Mouse (Mus musculus) midbrain, embryonic 14.5 days (tissue): ENCODE measurements around the gene Trafd1. TPM values are rescaled to one million over a fixed set of nuclear protein-coding genes. Genes with fewer than 3 reads are reported as not detected.
"Not testable (repeated sequence)": the region's sequence is repeated elsewhere in the genome, so short reads cannot be mapped to it uniquely, and the experiment has no call there.

Source experiments
- ATAC-seq: fragments of 200-750 bp; cut with Nextera tagmentation; 2 replicates; pipeline ENCODE4 v1.8.0; 2017; ENCODE audit warnings: moderate number of reproducible peaks, moderate library complexity; ENCODE audit not compliant: low FRiP score, low TSS enrichment
- DNase-seq: peaks from one replicate; pipeline ENCODE4 v3.0.0-alpha.2; 2015
- H3K27ac ChIP-seq: fragments of 300-500 bp; sonication (generic); replicated peaks from 2 replicates; pipeline ENCODE4 v1.5.1; 2014; ENCODE audit warnings: mild to moderate bottlenecking, low read depth, low read length, moderate library complexity
- H3K27me3 ChIP-seq: fragments of 300-500 bp; sonication (generic); 2 replicates; pipeline ENCODE4 v1.6.1; 2014; ENCODE audit warnings: low read length, control low read depth, mixed read lengths; ENCODE audit not compliant: control insufficient read depth, insufficient read depth
- H3K36me3 ChIP-seq: fragments of 300-500 bp; sonication (generic); 2 replicates; pipeline ENCODE4 v1.6.1; 2014; ENCODE audit warnings: low read length, control low read depth; ENCODE audit not compliant: control insufficient read depth, insufficient read depth
- H3K4me1 ChIP-seq: fragments of 300-500 bp; sonication (generic); 2 replicates; pipeline ENCODE4 v1.6.1; 2014; ENCODE audit warnings: mild to moderate bottlenecking, antibody characterized with exemption, low read length, control low read depth; ENCODE audit not compliant: control insufficient read depth, insufficient read depth
- H3K4me2 ChIP-seq: fragments of 300-500 bp; sonication (generic); 2 replicates; pipeline ENCODE4 v1.6.1; 2014; ENCODE audit warnings: mild to moderate bottlenecking, low read length, moderate library complexity
- H3K4me3 ChIP-seq: fragments of 300-500 bp; sonication (generic); replicated peaks from 2 replicates; pipeline ENCODE4 v1.5.1; 2014; ENCODE audit warnings: low read depth, low read length
- H3K9ac ChIP-seq: fragments of 300-500 bp; sonication (generic); replicated peaks from 2 replicates; pipeline ENCODE4 v1.6.1; 2014; ENCODE audit warnings: mild to moderate bottlenecking, low read length, moderate library complexity
- H3K9me3 ChIP-seq: fragments of 300-500 bp; sonication (generic); 2 replicates; pipeline ENCODE4 v1.6.1; 2016; ENCODE audit warnings: low read length, control low read depth, mixed read lengths; ENCODE audit not compliant: control insufficient read depth
- WGBS: fragments of 180-500 bp; shearing (Covaris S2); extraction: QIAGEN DNeasy Blood & Tissue Kit; methylation state at CpG from one replicate; pipeline ENCODE4 v1.1.7; 2014; 5-methylcytosine and 5-hydroxymethylcytosine counted together
- polyA plus RNA-seq: library from polyadenylated mRNA; unstranded; fragments of >200 nt; fragmentation: Nextera tagmentation; extraction: Ambion mirVana; gene quantifications from 2 replicates; pipeline ENCODE4 v1.2.1, GENCODE M21; 2014

Gene Trafd1
- polyA plus RNA-seq, 1 experiment from 2014 or later = 146 TPM

DNA sequence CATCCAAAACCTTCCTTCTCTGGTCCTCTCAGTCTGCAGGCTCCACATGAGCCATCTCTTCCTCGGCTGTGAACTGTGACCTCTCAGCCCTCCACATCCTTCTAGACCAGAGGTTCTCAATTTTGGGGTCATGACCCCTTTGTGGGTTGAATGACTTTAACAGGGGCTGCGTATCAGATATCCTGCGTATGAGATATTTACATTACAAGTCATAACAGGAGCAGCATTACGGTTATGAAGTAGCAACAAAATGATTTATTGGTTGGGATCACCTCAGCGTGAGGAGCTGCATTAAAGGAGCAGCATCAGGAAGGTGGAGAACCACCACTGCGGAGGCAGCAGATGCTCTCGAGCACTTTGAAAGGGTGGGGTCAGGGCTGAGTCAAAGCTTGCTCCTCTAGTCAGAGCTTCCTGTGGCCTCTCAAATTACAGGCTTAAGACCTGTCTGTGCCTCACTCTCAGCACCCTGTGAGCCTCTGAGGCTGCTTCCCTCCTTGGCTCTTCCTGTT, 44.4 kb downstream of the Trafd1 start:
- DNase-seq (no peak), ATAC-seq (no peak)
- no peaks in the 10 kb centered on the region for H3K27me3 ChIP-seq
- H3K9me3 ChIP-seq = no peaks in the 10 kb centered on the region
- 68% methylated on average over 7 of the region's 7 CpGs for WGBS
- H3K4me2 ChIP-seq = no peak overlapping the region
- no peak overlapping the region for H3K4me3 ChIP-seq
- no peaks in the 10 kb centered on the region for H3K4me1 ChIP-seq
- peaks cover 98% of the 10 kb centered on the region for H3K36me3 ChIP-seq
- H3K9ac ChIP-seq = no peak overlapping the region
- no peak overlapping the region for H3K27ac ChIP-seq

DNA sequence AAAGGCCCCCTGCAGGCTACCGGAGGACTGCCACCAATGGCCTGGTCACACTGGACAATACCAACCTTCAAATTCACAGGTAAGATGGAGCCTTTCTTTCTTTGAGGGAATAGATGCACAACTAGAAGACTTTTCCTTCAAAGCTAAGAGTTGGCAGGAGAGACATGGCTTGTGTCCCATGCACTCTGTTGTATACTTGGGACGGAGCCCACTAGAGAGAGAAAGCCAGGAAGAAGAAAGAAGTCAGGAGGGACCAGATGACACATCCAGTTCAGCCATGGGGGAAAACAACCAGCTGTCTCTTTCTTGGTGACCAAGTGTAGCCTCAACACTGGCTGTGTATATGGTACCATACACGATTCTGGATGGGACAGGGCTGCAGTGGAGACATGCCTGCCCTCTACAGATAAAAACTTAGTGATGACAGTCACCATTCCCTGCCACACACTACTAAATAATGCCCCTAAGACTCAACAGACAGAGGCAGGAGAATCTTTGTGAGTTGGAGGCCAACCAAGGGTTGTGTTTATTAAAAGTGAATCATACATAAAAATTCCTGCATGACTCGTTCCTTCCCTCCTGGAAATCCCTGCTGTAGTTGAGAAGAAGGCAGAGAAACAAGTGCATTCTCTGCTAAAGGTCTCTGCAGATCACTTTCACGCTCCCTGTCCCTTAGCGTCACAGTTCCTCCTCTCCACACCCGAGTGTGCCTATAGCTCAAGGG, 45.8 kb downstream of the Trafd1 start:
- 94% methylated on average over 7 of the region's 7 CpGs for WGBS
- Histone ChIP-seq H3K27me3 (no peaks in the 10 kb centered on the region), H3K4me3 (no peak overlapping the region), H3K9me3 (no peaks in the 10 kb centered on the region), H3K4me1 (no peaks in the 10 kb centered on the region), H3K36me3 (peaks cover 98% of the 10 kb centered on the region), H3K4me2 (no peak overlapping the region), H3K27ac (no peak overlapping the region), H3K9ac (no peak overlapping the region)
- ATAC-seq = no peak
- DNase-seq = no peak

DNA sequence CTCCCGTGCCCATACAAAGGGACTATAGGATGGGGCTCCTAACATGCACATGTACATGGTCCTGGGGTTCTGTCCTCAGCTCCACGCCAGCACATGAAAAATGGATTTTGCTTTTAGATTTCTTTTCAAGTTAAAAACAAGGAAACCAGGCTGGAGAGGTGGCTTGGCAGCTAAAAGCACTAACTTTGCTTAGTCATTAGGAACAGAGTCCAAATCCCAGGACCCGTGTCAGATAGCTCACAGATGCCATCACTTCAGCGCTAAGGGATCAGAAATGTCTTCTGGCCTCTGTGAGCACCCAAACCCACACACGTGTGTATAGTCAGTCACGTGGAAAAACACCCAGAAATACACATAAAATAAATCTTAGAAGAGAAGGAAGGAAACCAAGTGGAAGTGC, 48.7 kb downstream of the Trafd1 start:
- Histone ChIP-seq H3K4me1 (no peaks in the 10 kb centered on the region), H3K4me3 (no peak overlapping the region), H3K27me3 (no peaks in the 10 kb centered on the region), H3K9ac (no peak overlapping the region), H3K36me3 (peaks cover 98% of the 10 kb centered on the region), H3K27ac (no peak overlapping the region), H3K9me3 (no peaks in the 10 kb centered on the region), H3K4me2 (no peak overlapping the region)
- no peak for DNase-seq
- WGBS = 94% methylated on average over 6 of the region's 6 CpGs
- no peak for ATAC-seq

DNA sequence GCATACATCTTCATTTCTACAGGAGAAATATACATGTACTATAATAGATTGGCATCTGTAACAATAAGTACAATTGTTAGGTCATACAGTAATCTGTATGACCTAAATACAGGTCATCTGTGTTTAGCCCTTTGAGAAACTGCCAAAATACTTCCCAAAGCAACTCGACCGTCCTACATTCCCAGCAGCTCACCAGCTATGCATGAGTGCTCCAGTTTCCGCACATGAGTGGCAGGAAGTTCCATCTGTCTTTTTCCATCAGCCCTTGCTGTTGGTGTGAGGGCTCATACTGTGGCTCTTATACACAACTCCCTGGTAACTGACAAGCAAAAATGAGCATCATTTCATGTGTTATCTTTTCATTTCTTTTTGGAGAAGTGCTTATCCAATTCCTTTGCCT, 49.4 kb downstream of the Trafd1 start:
- Histone ChIP-seq H3K9ac (no peak overlapping the region), H3K9me3 (no peaks in the 10 kb centered on the region), H3K4me3 (no peak overlapping the region), H3K4me1 (no peaks in the 10 kb centered on the region), H3K36me3 (peaks cover 98% of the 10 kb centered on the region), H3K4me2 (no peak overlapping the region), H3K27me3 (no peaks in the 10 kb centered on the region), H3K27ac (no peak overlapping the region)
- no peak for DNase-seq
- 73% methylated on average over 3 of the region's 3 CpGs for WGBS
- no peak for ATAC-seq

DNA sequence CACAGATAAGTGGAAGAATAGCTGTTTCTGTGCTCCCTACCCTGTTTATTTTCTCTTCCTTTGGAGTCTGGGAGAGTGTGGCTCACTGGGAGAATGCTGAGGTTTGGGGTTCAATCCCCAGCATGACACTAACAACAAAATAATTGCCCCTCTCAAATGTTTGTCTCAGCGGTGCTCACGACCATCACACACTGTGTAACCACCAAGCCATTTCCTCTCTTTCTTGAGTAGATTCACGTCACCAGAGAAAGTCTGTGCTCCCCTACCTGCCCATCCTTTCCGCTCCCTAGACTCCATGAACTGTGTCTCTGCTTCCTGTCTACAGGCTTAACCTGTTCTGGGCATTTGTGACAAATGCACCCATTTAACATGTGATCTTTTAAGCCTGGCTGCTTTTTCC, 50.0 kb downstream of the Trafd1 start:
- Histone ChIP-seq H3K9me3 (no peaks in the 10 kb centered on the region), H3K4me3 (no peak overlapping the region), H3K27me3 (no peaks in the 10 kb centered on the region), H3K4me1 (no peaks in the 10 kb centered on the region), H3K36me3 (peaks cover 98% of the 10 kb centered on the region), H3K9ac (no peak overlapping the region), H3K4me2 (no peak overlapping the region), H3K27ac (no peak overlapping the region)
- no peak for DNase-seq
- 92% methylated on average over 4 of the region's 4 CpGs for WGBS
- ATAC-seq = no peak

DNA sequence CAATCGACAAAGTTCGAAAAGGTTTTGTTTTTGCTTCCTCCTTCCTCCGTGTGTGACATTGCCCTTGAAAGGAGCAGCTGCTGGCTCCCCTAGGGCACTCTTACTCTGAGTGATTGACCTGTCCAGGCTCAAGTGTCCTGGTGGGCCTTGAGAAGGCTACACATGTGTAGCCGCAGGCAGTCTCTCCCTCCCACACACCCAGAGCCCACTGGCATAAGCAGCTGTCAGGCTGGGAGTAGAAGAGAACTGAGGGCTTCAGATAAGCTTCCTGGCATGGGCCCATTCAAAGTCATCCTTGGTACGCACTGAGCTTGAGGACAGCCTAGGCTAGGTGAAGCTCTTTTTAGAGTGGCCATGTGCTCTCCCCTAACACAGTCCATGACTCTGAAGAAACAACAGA, 51.0 kb downstream of the Trafd1 start:
- H3K4me2 ChIP-seq = no peak overlapping the region
- H3K9me3 ChIP-seq = no peaks in the 10 kb centered on the region

DNA sequence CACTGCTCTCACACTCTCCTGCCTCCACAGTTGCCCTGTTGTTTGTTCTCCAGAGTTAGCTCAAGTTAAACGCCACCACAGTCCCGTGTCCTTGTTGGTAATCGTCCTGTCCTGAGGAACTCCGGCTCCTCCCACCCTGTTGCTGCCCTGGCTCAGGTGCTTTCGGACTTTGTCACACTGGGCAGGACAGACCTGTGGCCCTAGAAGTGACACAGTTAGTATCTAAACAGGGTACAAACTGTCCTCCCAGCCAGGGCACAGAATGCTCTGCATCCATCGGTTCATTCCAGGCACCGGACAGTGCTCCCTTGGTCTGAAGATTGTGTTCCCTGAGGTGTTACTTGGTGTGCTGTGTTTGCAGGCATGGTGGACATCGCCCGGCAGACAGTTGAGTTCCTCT, 51.5 kb downstream of the Trafd1 start:
- Histone ChIP-seq H3K4me3 (no peak overlapping the region), H3K9ac (no peak overlapping the region), H3K4me1 (no peaks in the 10 kb centered on the region), H3K9me3 (no peaks in the 10 kb centered on the region), H3K27ac (no peak overlapping the region), H3K27me3 (no peaks in the 10 kb centered on the region), H3K36me3 (peaks cover 93% of the 10 kb centered on the region), H3K4me2 (no peak overlapping the region)
- no peak for DNase-seq
- WGBS = 95% methylated on average over 9 of the region's 9 CpGs
- no peak for ATAC-seq

More for the DNA sequence above, 51.0 kb downstream of the Trafd1 start:
- Histone ChIP-seq H3K4me1 (no peaks in the 10 kb centered on the region), H3K27me3 (no peaks in the 10 kb centered on the region), H3K36me3 (peaks cover 93% of the 10 kb centered on the region), H3K9ac (no peak overlapping the region), H3K27ac (no peak overlapping the region), H3K4me3 (no peak overlapping the region)
- 95% methylated on average over 5 of the region's 5 CpGs for WGBS
- DNase-seq (no peak), ATAC-seq (no peak)

DNA sequence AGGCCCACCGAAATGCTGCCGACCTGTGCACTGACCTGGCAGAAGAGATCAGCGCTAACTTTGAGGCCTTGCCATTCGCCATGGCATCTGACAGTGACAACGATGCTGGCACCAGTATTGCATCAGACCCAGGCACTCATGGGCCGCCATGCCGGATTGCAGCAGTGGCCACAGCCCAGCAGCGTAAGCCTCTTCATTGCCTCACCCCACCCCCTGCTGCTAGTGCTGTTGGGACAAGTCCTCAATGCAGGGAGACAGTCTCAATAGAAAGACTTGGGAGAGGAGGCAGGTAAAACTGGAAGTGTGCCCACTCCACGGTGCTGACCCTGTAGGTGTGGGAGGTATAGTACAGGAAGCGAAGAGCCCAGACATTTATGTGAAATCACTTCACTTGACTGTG, 53.7 kb downstream of the Trafd1 start:
- 98% methylated on average over 10 of the region's 10 CpGs for WGBS
- Histone ChIP-seq H3K27ac (no peak overlapping the region), H3K9me3 (no peaks in the 10 kb centered on the region), H3K27me3 (no peaks in the 10 kb centered on the region), H3K36me3 (peaks cover 87% of the 10 kb centered on the region), H3K4me2 (no peak overlapping the region), H3K4me3 (no peak overlapping the region), H3K9ac (no peak overlapping the region), H3K4me1 (no peaks in the 10 kb centered on the region)
- ATAC-seq = no peak
- DNase-seq = no peak

DNA sequence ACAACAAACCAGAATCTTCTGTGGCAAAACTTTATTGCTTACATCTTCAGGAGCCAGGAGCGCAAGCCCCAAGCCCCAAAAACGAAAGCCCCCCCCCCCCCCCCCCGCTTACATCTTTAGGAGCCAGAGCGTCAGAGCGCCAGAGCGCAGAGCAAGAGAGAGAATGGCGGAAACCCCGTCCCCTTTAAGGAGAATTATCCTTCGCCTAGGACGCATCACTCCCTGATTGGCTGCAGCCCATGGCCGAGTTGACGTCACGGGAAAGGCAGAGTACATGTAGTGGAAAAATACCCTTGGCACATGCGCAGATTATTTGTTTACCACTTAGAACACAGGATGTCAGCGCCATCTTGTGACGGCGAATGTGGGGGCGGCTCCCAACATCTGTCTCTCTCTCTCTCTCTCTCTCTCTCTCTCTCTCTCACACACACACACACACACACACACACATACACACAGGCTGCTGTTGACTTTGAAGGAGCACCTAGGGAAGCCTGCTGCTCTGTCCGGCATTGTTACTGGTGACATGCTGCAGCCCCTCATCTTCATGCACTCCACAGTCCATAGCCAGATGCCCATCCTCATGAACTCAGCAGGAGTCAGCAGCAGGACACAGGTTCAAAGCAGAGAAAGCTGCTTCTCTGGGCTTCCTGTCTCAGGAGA, 55.1 kb downstream of the Trafd1 start:
- H3K4me1 ChIP-seq, H3K27me3 ChIP-seq, H3K9ac ChIP-seq, H3K9me3 ChIP-seq, ATAC-seq, H3K4me3 ChIP-seq: not testable (repeated sequence)
- Histone ChIP-seq H3K4me2 (peak overlapping the region; percentile 21; the same call in 1 of the 2 replicates), H3K36me3 (peaks cover 87% of the 10 kb centered on the region), H3K27ac (peak overlapping the region; percentile 45; the same call in 1 of the 2 replicates)
- peak; percentile 8 for DNase-seq
- WGBS = 84% methylated on average over 12 of the region's 19 CpGs
